Mouse (Mus musculus): ENCODE measurements around the gene Smg6.

DNA sequence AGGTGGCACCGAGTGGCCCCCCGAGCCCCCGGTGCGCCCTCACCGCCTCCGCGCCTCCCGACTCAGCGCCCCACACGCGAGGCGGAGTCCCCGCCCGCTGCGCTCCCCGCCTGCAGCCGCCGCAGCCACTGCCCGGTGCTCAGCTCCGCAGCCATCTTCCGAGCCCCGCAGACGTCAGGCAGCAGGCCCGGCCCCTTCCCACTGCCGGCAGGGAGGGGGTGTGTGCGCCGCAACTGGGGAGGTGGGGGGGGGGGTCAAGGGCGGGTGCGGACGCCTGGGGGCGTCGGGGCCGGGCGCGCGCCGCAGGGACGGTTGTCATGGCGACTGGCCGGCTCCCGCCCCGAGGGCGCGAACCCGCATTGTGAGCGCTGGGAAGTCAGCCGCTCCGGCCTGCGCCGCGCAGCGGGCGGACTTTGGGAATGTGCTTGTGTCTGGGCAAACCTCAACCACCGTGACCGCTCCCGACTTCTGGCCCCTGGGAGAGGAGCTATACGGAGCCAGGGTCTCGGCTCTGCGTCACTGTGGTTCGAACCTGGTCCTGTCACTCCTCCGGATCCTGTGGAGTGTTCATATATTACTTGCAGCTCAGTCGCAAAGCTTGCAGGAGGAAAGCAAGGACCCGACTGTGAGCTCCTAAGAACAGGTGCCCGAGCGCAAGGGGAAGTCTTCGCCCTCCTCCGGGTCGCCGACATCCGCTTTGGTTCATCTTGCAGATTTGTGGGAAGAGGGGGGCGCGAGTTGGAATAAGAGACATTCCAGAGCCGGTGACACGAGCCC lies 28.5 kb upstream of the Smg6 start, which contains the start of gene Sgsm2:
- TF ChIP-seq CTCF (IDR thresholded peaks at IDR 0.05; ENCODE audit: low read depth, low read length): no peak
- no peak for TF ChIP-seq POLR2A (IDR thresholded peaks at IDR 0.05; ENCODE audit: insufficient read depth, low read length)
- no peak for TF ChIP-seq EP300 (IDR thresholded peaks at IDR 0.05; ENCODE audit: insufficient read depth, low read depth, low read length)

All from ES-Bruce4 (cell line).